Comparison of ENCODE assay signal across 10 mouse cellular contexts in genomic region chr5:130187383-130187782, GRCm38 (mm10). TPM values are rescaled to one million over a fixed set of nuclear protein-coding genes. Genes with fewer than 3 reads are reported as not detected.
DNase-seq lines count a peak whose midpoint lies in the region; ATAC-seq and TF ChIP-seq lines count a peak whose summit lies in the region.
"Had no signal": no experiment of that assay in that cellular context is flagged by ENCODE, and none has a peak within 500 bp of the region (broad histone marks: within the 10 kb centered on the region; RNA-seq: fewer than 3 reads in every experiment).

No protein-coding gene starts in this region.

- ATAC-seq in inflammation-experienced regulatory T-cells, adult 6 months: no peak

- intact Hi-C loops in heart, postnatal 14 days (cut with DNase I): no loop called here
- intact Hi-C loops in heart, postnatal 25 days (cut with DNase I): no loop called here

- no peak overlapping the region for H3K4me3 ChIP-seq in layer of hippocampus, adult 2 months
- H3K4me3 ChIP-seq: embryonic facial prominence, embryonic 12.5 days; heart, embryonic 10.5 days had no signal

- TF ChIP-seq CTCF in layer of hippocampus, adult 2 months (conservative IDR thresholded peaks at IDR 0.05): no peak

- peak overlapping the region; percentile 46; the same call in 1 of the 2 replicates for H3K27ac ChIP-seq in layer of hippocampus, adult 2 months
- H3K27ac ChIP-seq: embryonic facial prominence, embryonic 12.5 days; heart, embryonic 10.5 days had no signal

- DNase-seq in layer of hippocampus, adult 2 months (ENCODE audit: low spot score in 2 of 2): peak; percentile 38 to 56
- no peak for DNase-seq in layer of hippocampus, adult 11-12 months (ENCODE audit: low spot score)
- peak; percentile 76 for DNase-seq in brain, adult 2 months (ENCODE audit: low read depth, low spot score)
- peak; percentile 17 to 31 for DNase-seq in layer of hippocampus, postnatal 14 days (ENCODE audit: low spot score in 2 of 2)
- peak; percentile 65 to 66 for DNase-seq in right cerebral cortex, postnatal 10 days (ENCODE audit: low spot score in 2 of 2)
- no peak for DNase-seq in heart, postnatal 14 days
- no peak for DNase-seq in heart, postnatal 25 days (ENCODE audit: low spot score)

RNA-seq across cellular contexts. Expression of gene Rabgef1, which starts 15.8 kb away (rescaled TPM):
- total RNA-seq in layer of hippocampus, adult 2 months (2021): 10 to 100 TPM; 48.8 to 51.1 TPM
- total RNA-seq in layer of hippocampus, postnatal 14 days (2021): 10 to 100 TPM; 34.3 to 38.7 TPM
- 10 to 100 TPM; 31.3 to 40.9 (median 36.7) TPM for polyA plus RNA-seq in inflammation-experienced regulatory T-cells, adult 6 months (2017; shearing (Covaris generic))
- total RNA-seq in heart, postnatal 14 days (2021): 10 to 100 TPM; 17.8 to 20.8 TPM
- total RNA-seq in heart, postnatal 25 days (2021): 10 to 100 TPM; 18.5 to 20.2 TPM

RNA-seq across cellular contexts. Expression of gene Tmem248, which starts 29.5 kb away (rescaled TPM):
- 10 to 100 TPM; 39.7 to 41.4 TPM for total RNA-seq in layer of hippocampus, adult 2 months (2021)
- 10 to 100 TPM; 32.5 to 32.6 TPM for total RNA-seq in layer of hippocampus, postnatal 14 days (2021)
- 10 to 100 TPM; 11.2 to 13.4 (median 13.2) TPM for polyA plus RNA-seq in inflammation-experienced regulatory T-cells, adult 6 months (2017; shearing (Covaris generic))
- total RNA-seq in heart, postnatal 14 days (2021): 10 to 100 TPM; 31.7 to 33.0 TPM
- total RNA-seq in heart, postnatal 25 days (2021): 10 to 100 TPM; 32.8 to 33.6 TPM

RNA-seq across cellular contexts. Expression of gene Kctd7, which starts 42.7 kb away (rescaled TPM):
- total RNA-seq in layer of hippocampus, adult 2 months (2021): 10 to 100 TPM; 10.3 to 12.8 TPM
- total RNA-seq in layer of hippocampus, postnatal 14 days (2021): 10 to 100 TPM; 11.5 to 13.3 TPM
- 1 to 10 TPM; 2.1 to 3.0 (median 3.0) TPM for polyA plus RNA-seq in inflammation-experienced regulatory T-cells, adult 6 months (2017; shearing (Covaris generic))
- total RNA-seq in heart, postnatal 14 days (2021): 1 to 10 TPM; 1.6 to 3.4 TPM
- 1 to 10 TPM; 2.0 to 2.6 TPM for total RNA-seq in heart, postnatal 25 days (2021)

Comparison
In these comparisons a context has a peak if more than half of its experiments do, and no peak if none do; other contexts are left out.
1. DNase-seq: peak in layer of hippocampus, adult 2 months (2 of 2), brain, adult 2 months (single experiment), layer of hippocampus, postnatal 14 days (2 of 2) and right cerebral cortex, postnatal 10 days (2 of 2); none in layer of hippocampus, adult 11-12 months (single experiment), heart, postnatal 14 days (0 of 2) and heart, postnatal 25 days (single experiment).